Mouse (Mus musculus) yolk sac, embryonic 10.5 days (tissue): Measurements from ENCODE around the gene Rai2.
A peak's percentile ranks its signal among the peaks of the same experiment; 100 is the strongest.
"Not testable (repeated sequence)": the region's sequence is repeated elsewhere in the genome, so short reads cannot be mapped to it uniquely, and the experiment has no call there.

ENCODE experiments used
- DNase-seq: peaks from one replicate; pipeline ENCODE4 v3.0.0-alpha.2; 2017; ENCODE audit warnings: low spot score

The Rai2 gene

GRCm38 (mm10) chrX:161716865-161717763 is at the start of gene Rai2:
Gene Rai2 (plus strand): TSS chrX:161717069.
- DNase-seq: peak; percentile 6

GRCm38 (mm10) chrX:161689336-161689735 is 27.5 kb upstream of the Rai2 start:
- no peak for DNase-seq

- no peak for DNase-seq
Measured at GRCm38 (mm10) chrX:161716503-161716864, 385 bp upstream of the Rai2 start.

- DNase-seq: no peak
Measured at GRCm38 (mm10) chrX:161717764-161718382, 1.0 kb downstream of the Rai2 start.

GRCm38 (mm10) chrX:161718548-161718947 is 1.7 kb downstream of the Rai2 start:
- no peak for DNase-seq

GRCm38 (mm10) chrX:161721082-161721481 is 4.2 kb downstream of the Rai2 start:
- DNase-seq: no peak

GRCm38 (mm10) chrX:161723391-161723808 is 6.5 kb downstream of the Rai2 start:
- no peak for DNase-seq

- DNase-seq: no peak
Measured at GRCm38 (mm10) chrX:161726257-161726656, 9.4 kb downstream of the Rai2 start.

- no peak for DNase-seq
Measured at GRCm38 (mm10) chrX:161728507-161728906, 11.6 kb downstream of the Rai2 start.

GRCm38 (mm10) chrX:161730026-161730425 is 13.2 kb downstream of the Rai2 start:
- no peak for DNase-seq

- DNase-seq: no peak
Measured at GRCm38 (mm10) chrX:161731859-161732258, 15.0 kb downstream of the Rai2 start.

GRCm38 (mm10) chrX:161733581-161734309 is 16.9 kb downstream of the Rai2 start:
- DNase-seq: no peak

- DNase-seq: no peak
Measured at GRCm38 (mm10) chrX:161734310-161734676, 17.4 kb downstream of the Rai2 start.

- no peak for DNase-seq
Measured at GRCm38 (mm10) chrX:161739374-161739773, 22.5 kb downstream of the Rai2 start.

- DNase-seq: no peak
Measured at GRCm38 (mm10) chrX:161743080-161743479, 26.2 kb downstream of the Rai2 start.

- DNase-seq: no peak
Measured at GRCm38 (mm10) chrX:161745296-161745695, 28.4 kb downstream of the Rai2 start.

- DNase-seq: no peak
Measured at GRCm38 (mm10) chrX:161747337-161747736, 30.5 kb downstream of the Rai2 start.

- DNase-seq: no peak
Measured at GRCm38 (mm10) chrX:161753514-161753913, 36.6 kb downstream of the Rai2 start.

- no peak for DNase-seq
Measured at GRCm38 (mm10) chrX:161776321-161776962, 59.6 kb downstream of the Rai2 start.

GRCm38 (mm10) chrX:161780321-161781034 is 63.6 kb downstream of the Rai2 start:
- no peak for DNase-seq

- no peak for DNase-seq
Measured at GRCm38 (mm10) chrX:161790182-161790581, 73.3 kb downstream of the Rai2 start.

GRCm38 (mm10) chrX:161826186-161826585 is 109.3 kb downstream of the Rai2 start:
- not testable (repeated sequence) for DNase-seq
